In the genomic region with DNA sequence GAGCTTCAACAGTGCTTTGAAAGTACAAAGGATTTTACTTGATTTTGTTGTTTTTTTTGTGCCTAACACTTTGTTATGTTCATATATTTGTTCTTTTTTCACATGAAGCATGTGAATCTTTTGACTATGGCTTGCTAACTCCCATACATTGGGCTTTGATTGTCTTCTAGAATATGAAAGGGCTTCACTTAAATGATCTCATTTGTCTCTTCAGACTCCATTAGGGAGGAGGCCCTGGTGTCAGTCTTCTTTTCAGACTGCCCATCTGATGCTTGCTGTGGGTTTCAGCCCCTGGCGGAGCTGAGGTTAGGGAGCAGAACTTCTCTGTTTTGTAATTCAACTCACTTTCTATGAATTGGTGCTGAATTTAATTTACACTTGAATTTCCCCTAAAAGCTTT, we compare ENCODE assay signal across 13 mouse cellular contexts. TPM values are rescaled to one million over a fixed set of nuclear protein-coding genes. Genes with fewer than 3 reads are reported as not detected.
DNase-seq lines count a peak whose midpoint lies in the region; ATAC-seq and TF ChIP-seq lines count a peak whose summit lies in the region.
"Had no signal": no experiment of that assay in that cellular context is flagged by ENCODE, and none has a peak within 500 bp of the region (broad histone marks: within the 10 kb centered on the region; RNA-seq: fewer than 3 reads in every experiment).

No protein-coding gene starts in this region.

- no peak overlapping the region for H3K9ac ChIP-seq in heart, embryonic 14.5 days (ENCODE audit: low read length)
- no peak overlapping the region for H3K9ac ChIP-seq in forebrain, postnatal 0 days
- no peak overlapping the region for H3K9ac ChIP-seq in midbrain, embryonic 14.5 days (replicated peaks; ENCODE audit: low read length)
- H3K9ac ChIP-seq: liver, embryonic 15.5 days had no signal

- no peak overlapping the region for H3K27ac ChIP-seq in heart, embryonic 14.5 days (replicated peaks in 1 of 2; ENCODE audit: control insufficient read depth in 1 of 2, insufficient read depth in 1 of 2, low read depth in 2 of 2, low read length in 2 of 2)
- H3K27ac ChIP-seq in forebrain, postnatal 0 days (ENCODE audit: low read depth, low read length), result no peak overlapping the region
- H3K27ac ChIP-seq in midbrain, embryonic 14.5 days (replicated peaks; ENCODE audit: low read depth, low read length), result no peak overlapping the region
- H3K27ac ChIP-seq: liver, embryonic 15.5 days had no signal

- TF ChIP-seq CTCF in forebrain, postnatal 0 days (IDR thresholded peaks at IDR 0.05; ENCODE audit: low read depth), result no peak

- 43% methylated on average over 1 of the region's 1 CpGs for WGBS in heart, embryonic 14.5 days
- 11% methylated on average over 1 of the region's 1 CpGs for WGBS in forebrain, postnatal 0 days
- 10% methylated on average over 1 of the region's 1 CpGs for WGBS in midbrain, embryonic 14.5 days

- intact Hi-C loops in heart, postnatal 25 days (cut with DNase I), result loop anchor here (10.0 kb wide), 2 partner anchors 138 to 538 kb away; a partner anchor contains a TSS

- no peak overlapping the region for H3K4me3 ChIP-seq in heart, embryonic 14.5 days (ENCODE audit: control insufficient read depth in 1 of 2, insufficient read depth in 1 of 2, low read depth in 1 of 2, low read length in 2 of 2)
- no peak overlapping the region for H3K4me3 ChIP-seq in forebrain, postnatal 0 days (ENCODE audit: low read depth, low read length)
- no peak overlapping the region for H3K4me3 ChIP-seq in midbrain, embryonic 14.5 days (replicated peaks; ENCODE audit: low read depth, low read length)
- H3K4me3 ChIP-seq: liver, embryonic 15.5 days had no signal

- H3K4me1 ChIP-seq in heart, embryonic 14.5 days (ENCODE audit: control insufficient read depth in 2 of 2, insufficient read depth in 2 of 2, low read length in 2 of 2), result peaks cover 6 to 38% of the 10 kb centered on the region in 2 experiments; a peak in 3 of 4 replicates
- H3K4me1 ChIP-seq in forebrain, postnatal 0 days (ENCODE audit: insufficient read depth), result peaks cover 12% of the 10 kb centered on the region
- H3K4me1 ChIP-seq in midbrain, embryonic 14.5 days (ENCODE audit: control insufficient read depth, insufficient read depth, low read length), result peaks cover 36% of the 10 kb centered on the region

- DNase-seq in heart, postnatal 25 days (ENCODE audit: low spot score), result no peak
- peak; percentile 14 for DNase-seq in ES-CJ7 (ENCODE audit: low read depth, low spot score)
- DNase-seq in forebrain, postnatal 0 days, result no peak
- no peak for DNase-seq in midbrain, embryonic 14.5 days
- no peak for DNase-seq in kidney, postnatal 10 days
- no peak for DNase-seq in ovary, adult 18-20 months (ENCODE audit: low spot score)
- DNase-seq in kidney, postnatal 14 days, result no peak
- DNase-seq: left cerebral cortex, postnatal 4 days; lung, postnatal 4 days; right cerebral cortex, postnatal 25 days had no signal

- no peaks in the 10 kb centered on the region for H3K36me3 ChIP-seq in heart, embryonic 14.5 days (ENCODE audit: control insufficient read depth, insufficient read depth, low read length)
- no peaks in the 10 kb centered on the region for H3K36me3 ChIP-seq in forebrain, postnatal 0 days (ENCODE audit: insufficient read depth)
- H3K36me3 ChIP-seq in midbrain, embryonic 14.5 days (ENCODE audit: control insufficient read depth, insufficient read depth, low read length), result no peaks in the 10 kb centered on the region
- H3K36me3 ChIP-seq: liver, embryonic 15.5 days had no signal

- H3K27me3 ChIP-seq in heart, embryonic 14.5 days (ENCODE audit: control insufficient read depth, insufficient read depth, low read length), result no peaks in the 10 kb centered on the region
- H3K27me3 ChIP-seq in forebrain, postnatal 0 days (ENCODE audit: insufficient read depth, low read length), result no peaks in the 10 kb centered on the region
- H3K27me3 ChIP-seq in midbrain, embryonic 14.5 days (ENCODE audit: control insufficient read depth, insufficient read depth, low read length), result no peaks in the 10 kb centered on the region

- peak overlapping the region; percentile 91 for H3K4me2 ChIP-seq in heart, embryonic 14.5 days (ENCODE audit: low read length)
- H3K4me2 ChIP-seq in forebrain, postnatal 0 days (ENCODE audit: low read depth), result peak overlapping the region; percentile 32
- H3K4me2 ChIP-seq in midbrain, embryonic 14.5 days (ENCODE audit: low read length), result peak overlapping the region; percentile 34
- H3K4me2 ChIP-seq: liver, embryonic 15.5 days had no signal

- ATAC-seq in heart, embryonic 14.5 days (ENCODE audit: insufficient number of reproducible peaks, insufficient read depth, low FRiP score, low read depth), result no peak
- ATAC-seq in forebrain, postnatal 0 days, result no peak
- no peak for ATAC-seq in midbrain, embryonic 14.5 days (ENCODE audit: low FRiP score, low TSS enrichment)
- ATAC-seq: intestine, postnatal 0 days had no signal

- H3K9me3 ChIP-seq in heart, embryonic 14.5 days (ENCODE audit: control insufficient read depth, low read length), result no peaks in the 10 kb centered on the region
- no peaks in the 10 kb centered on the region for H3K9me3 ChIP-seq in forebrain, postnatal 0 days (ENCODE audit: low read length)
- no peaks in the 10 kb centered on the region for H3K9me3 ChIP-seq in midbrain, embryonic 14.5 days (ENCODE audit: control insufficient read depth, low read length)
- H3K9me3 ChIP-seq: liver, embryonic 15.5 days had no signal

RNA-seq across cellular contexts. Expression of a gene that starts 5.2 kb away (rescaled TPM):
- polyA plus RNA-seq in heart, embryonic 14.5 days (2014; fragmentation: Nextera tagmentation; extraction: Ambion mirVana), result 6.2 and 6.7 TPM in 2 replicates
- total RNA-seq in heart, postnatal 25 days (2021), result 10 to 100 TPM; 15.9 to 19.0 TPM
- 23.5 and 32.5 TPM in 2 replicates for total RNA-seq in forebrain, postnatal 0 days (2014; rRNA removed)
- 3.6 and 5.1 TPM in 2 replicates for polyA plus RNA-seq in forebrain, postnatal 0 days (2015; fragmentation: Nextera tagmentation; extraction: Ambion mirVana)
- 9.9 and 10.7 TPM in 2 replicates for polyA plus RNA-seq in midbrain, embryonic 14.5 days (2014; fragmentation: Nextera tagmentation; extraction: Ambion mirVana)

Comparison
In these comparisons a context has a peak if more than half of its experiments do, and no peak if none do; other contexts are left out.
1. H3K4me2 ChIP-seq: peak in every context shown above with its lines; median percentile 91 in heart, embryonic 14.5 days; 34 in midbrain, embryonic 14.5 days; 32 in forebrain, postnatal 0 days.